Mouse (Mus musculus) G1E (cell line): ENCODE data around the gene 4933411K16Rik.

ENCODE experiments used
- CTCF ChIP-seq: IDR thresholded peaks from 2 replicates; pipeline ENCODE4 v1.5.1; 2012; ENCODE audit warnings: low read depth, low read length, inconsistent platforms, mixed read lengths
- TAL1 ChIP-seq: conservative IDR thresholded peaks from 2 replicates; pipeline ENCODE4 v1.6.1; 2012; ENCODE audit warnings: low read depth, low read length, inconsistent platforms, mixed read lengths

DNA sequence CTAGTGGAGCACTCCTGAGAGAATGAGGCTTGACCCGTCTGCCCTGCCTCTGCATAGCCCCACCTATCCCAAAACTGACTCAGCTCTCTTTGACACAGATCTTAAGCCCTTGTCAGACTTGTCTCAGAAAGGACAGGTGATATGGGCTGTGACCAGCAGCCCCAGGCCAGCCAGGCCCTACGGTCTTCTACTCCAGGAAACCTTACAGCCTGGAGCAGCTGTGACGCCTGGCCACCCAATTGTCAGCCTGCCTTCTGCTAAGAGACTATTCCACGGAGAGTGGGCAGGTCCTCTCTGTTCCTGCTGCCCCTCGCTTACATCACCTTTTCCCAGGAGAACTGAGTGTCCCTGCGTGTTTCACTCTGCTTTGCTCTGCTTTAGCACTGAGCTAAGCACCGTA, 40.9 kb upstream of the 4933411K16Rik start:
- TF ChIP-seq CTCF = no peak
- no peak for TF ChIP-seq TAL1
